Mouse (Mus musculus): Measurements from ENCODE around the gene Abcc3.

Abcc3 gene

GRCm38 (mm10) chr11:94350337-94350736 lies 42.5 kb downstream of the Abcc3 start:
- DNase-seq (ENCODE audit: low spot score) = no peak

- no peak for DNase-seq (ENCODE audit: low spot score)
These were observed 43.0 kb downstream of the Abcc3 start for GRCm38 (mm10) chr11:94349839-94350238.

- no peak for DNase-seq (ENCODE audit: low spot score)
These were observed 45.7 kb downstream of the Abcc3 start for GRCm38 (mm10) chr11:94347063-94347575.

- DNase-seq (ENCODE audit: low spot score) = peak; percentile 73
These were observed 46.2 kb downstream of the Abcc3 start for GRCm38 (mm10) chr11:94346611-94347010.

GRCm38 (mm10) chr11:94345926-94346325 lies 46.9 kb downstream of the Abcc3 start:
- DNase-seq (ENCODE audit: low spot score) = no peak

- DNase-seq (ENCODE audit: low spot score) = no peak
These were observed 48.3 kb downstream of the Abcc3 start for GRCm38 (mm10) chr11:94344470-94344869.

GRCm38 (mm10) chr11:94343955-94344358 lies 48.8 kb downstream of the Abcc3 start:
- DNase-seq (ENCODE audit: low spot score) = no peak

- DNase-seq (ENCODE audit: low spot score) = no peak
These were observed 50.5 kb downstream of the Abcc3 start for GRCm38 (mm10) chr11:94342114-94342905.

- DNase-seq (ENCODE audit: low spot score) = no peak
These were observed 51.6 kb downstream of the Abcc3 start for GRCm38 (mm10) chr11:94340948-94341933.

GRCm38 (mm10) chr11:94339732-94340585 lies 52.8 kb downstream of the Abcc3 start:
- peak; percentile 64 for DNase-seq (ENCODE audit: low spot score)

- DNase-seq (ENCODE audit: low spot score) = no peak
These were observed 54.5 kb downstream of the Abcc3 start for GRCm38 (mm10) chr11:94338347-94338746.

- no peak for DNase-seq (ENCODE audit: low spot score)
These were observed 56.2 kb downstream of the Abcc3 start for GRCm38 (mm10) chr11:94336551-94336950.

GRCm38 (mm10) chr11:94334386-94334968 lies 58.3 kb downstream of the Abcc3 start:
- no peak for DNase-seq (ENCODE audit: low spot score)

GRCm38 (mm10) chr11:94332726-94333125 lies 60.1 kb downstream of the Abcc3 start:
- no peak for DNase-seq (ENCODE audit: low spot score)

- no peak for DNase-seq (ENCODE audit: low spot score)
These were observed 62.6 kb downstream of the Abcc3 start for GRCm38 (mm10) chr11:94330211-94330610.

- peak; percentile 63 for DNase-seq (ENCODE audit: low spot score)
These were observed 63.4 kb downstream of the Abcc3 start for GRCm38 (mm10) chr11:94329270-94329891.

- no peak for DNase-seq (ENCODE audit: low spot score)
These were observed 64.2 kb downstream of the Abcc3 start for GRCm38 (mm10) chr11:94328644-94329025.

- DNase-seq (ENCODE audit: low spot score) = peak; percentile 92
These were observed 64.8 kb downstream of the Abcc3 start, which contains the start of gene Ankrd40 for GRCm38 (mm10) chr11:94327693-94328643. TSS of gene Ankrd40 (plus strand) at chr11:94328001.

- no peak for DNase-seq (ENCODE audit: low spot score)
These were observed 65.8 kb downstream of the Abcc3 start for GRCm38 (mm10) chr11:94326961-94327411.

Measured in urinary bladder, postnatal 14 days (tissue).